Mouse (Mus musculus) embryonic facial prominence, embryonic 10.5 days (tissue): ENCODE data around the gene Olfr905. TPM values are rescaled to one million over a fixed set of nuclear protein-coding genes. Genes with fewer than 3 reads are reported as not detected.

ENCODE experiments used
- DNase-seq: peaks from one replicate; pipeline ENCODE4 v3.0.0-alpha.2; 2017; ENCODE audit warnings: low spot score
- H3K27ac ChIP-seq: fragments of 300-500 bp; sonication (generic); replicated peaks from 2 replicates; pipeline ENCODE4 v1.5.1; 2016; ENCODE audit warnings: mild to moderate bottlenecking
- H3K27me3 ChIP-seq: fragments of 300-500 bp; sonication (generic); replicated peaks from 2 replicates; pipeline ENCODE4 v1.6.1; 2016; ENCODE audit warnings: low read depth, mild to moderate bottlenecking; ENCODE audit not compliant: poor library complexity, severe bottlenecking
- H3K36me3 ChIP-seq: fragments of 300-500 bp; sonication (generic); replicated peaks from 2 replicates; pipeline ENCODE4 v1.6.1; 2016; ENCODE audit warnings: mild to moderate bottlenecking, moderate library complexity
- H3K4me1 ChIP-seq: fragments of 300-500 bp; sonication (generic); 2 replicates; pipeline ENCODE4 v1.6.1; 2016
- H3K4me3 ChIP-seq: fragments of 300-500 bp; sonication (generic); 2 replicates; pipeline ENCODE4 v1.5.1; 2016; ENCODE audit warnings: mild to moderate bottlenecking, moderate library complexity
- H3K9me3 ChIP-seq: fragments of 300-500 bp; sonication (generic); 2 replicates; pipeline ENCODE4 v1.6.1; 2016; ENCODE audit warnings: mild to moderate bottlenecking
- WGBS: fragments of 180-500 bp; shearing (Covaris S2); methylation state at CpG from one replicate; pipeline ENCODE4 v1.1.7; 2016; 5-methylcytosine and 5-hydroxymethylcytosine counted together
- polyA plus RNA-seq: library from polyadenylated mRNA; unstranded; fragments of >200 nt; fragmentation: Nextera tagmentation; extraction: Ambion mirVana; gene quantifications from 2 replicates; pipeline ENCODE4 v1.2.1, GENCODE M21; 2016

The Olfr905 gene
- not detected in 2 replicates for polyA plus RNA-seq

DNA sequence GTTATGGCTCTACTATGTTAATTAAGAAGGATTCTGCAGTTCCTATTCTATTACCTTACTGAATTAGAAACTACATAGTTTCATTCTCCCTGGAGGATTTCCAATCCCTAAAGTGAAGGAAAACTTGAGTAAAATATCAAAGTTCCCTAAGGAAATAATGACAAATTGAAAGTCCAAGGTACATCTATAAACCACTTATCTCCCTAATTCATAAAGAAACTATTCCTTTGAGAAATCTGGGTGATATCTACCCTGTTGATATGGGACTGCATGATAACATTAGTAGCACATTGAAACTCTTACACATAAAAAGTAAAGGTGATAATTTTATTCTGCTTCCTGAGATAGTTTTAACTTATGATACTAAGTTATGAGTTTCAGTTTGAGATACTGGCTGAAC lies at the start of gene Olfr905:
Olfr905 (plus strand) TSS at position 301 of the 400 bp plus-strand sequence.
- no peak for DNase-seq
- Histone ChIP-seq H3K27ac (no peak within 1 kb of the TSS), H3K9me3 (no peaks in the 10 kb centered on the region), H3K4me1 (no peaks in the 10 kb centered on the region), H3K4me3 (no peak within 1 kb of the TSS), H3K27me3 (no peaks in the 10 kb centered on the region), H3K36me3 (no peaks in the 10 kb centered on the region)

DNA sequence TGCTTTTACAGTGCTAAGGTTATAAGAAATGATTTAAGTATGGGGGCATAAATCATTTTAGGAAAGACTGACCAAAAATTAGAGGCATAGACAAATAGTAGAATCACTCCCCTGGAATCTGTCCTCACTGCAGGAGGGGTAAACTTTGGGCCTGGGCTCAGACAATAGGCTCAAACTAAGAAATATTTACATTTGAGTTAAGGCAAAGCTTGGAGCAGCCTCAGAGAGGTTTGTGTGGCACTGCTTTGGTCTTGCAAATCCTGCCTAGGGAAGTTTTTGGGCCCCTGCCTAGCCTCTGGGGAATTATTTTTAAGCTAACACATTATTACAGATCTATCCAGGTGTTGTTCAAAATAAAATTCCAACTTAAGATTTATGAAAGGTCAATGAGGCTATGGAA lies 47.1 kb upstream of the Olfr905 start:
- H3K27me3 ChIP-seq = no peaks in the 10 kb centered on the region
- no peak overlapping the region for H3K4me3 ChIP-seq
- no peak overlapping the region for H3K27ac ChIP-seq
- H3K36me3 ChIP-seq = no peaks in the 10 kb centered on the region
- no peak for DNase-seq
- H3K9me3 ChIP-seq = no peaks in the 10 kb centered on the region
- no peaks in the 10 kb centered on the region for H3K4me1 ChIP-seq

DNA sequence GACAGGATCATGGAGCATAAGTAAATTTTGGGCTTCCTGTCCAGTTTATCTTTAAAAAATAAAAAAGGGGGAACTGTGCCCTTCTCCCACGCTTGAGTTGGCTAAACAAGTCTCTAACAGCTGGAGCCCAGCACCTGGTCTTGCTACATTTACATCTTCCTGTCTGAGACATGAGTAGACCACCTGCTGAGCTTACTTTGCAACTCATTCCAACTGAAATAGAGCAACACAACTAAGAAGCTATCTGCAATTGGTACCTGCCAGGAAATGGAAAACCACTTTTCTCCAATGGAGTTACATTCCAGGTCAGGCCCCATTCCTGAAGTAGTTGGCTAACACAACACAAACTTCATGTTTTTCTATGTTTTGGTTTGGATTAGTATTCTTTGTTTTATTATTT lies 43.9 kb upstream of the Olfr905 start:
- no peaks in the 10 kb centered on the region for H3K4me1 ChIP-seq
- WGBS = 56% methylated on average over 1 of the region's 1 CpGs
- H3K27me3 ChIP-seq = no peaks in the 10 kb centered on the region

GRCm38 (mm10) chr9:38429155-38429554 lies 41.8 kb upstream of the Olfr905 start, which contains the start of gene Olfr901:
Gene Olfr901, plus strand, starts transcription at chr9:38429455.
- no peaks in the 10 kb centered on the region for H3K4me1 ChIP-seq
- H3K27me3 ChIP-seq = no peaks in the 10 kb centered on the region
- no peak within 1 kb of the TSS for H3K4me3 ChIP-seq
- H3K27ac ChIP-seq = no peak within 1 kb of the TSS
- no peaks in the 10 kb centered on the region for H3K36me3 ChIP-seq
- whole genome bisulfite sequencing = 86% methylated on average over 1 of the region's 1 CpGs
- no peaks in the 10 kb centered on the region for H3K9me3 ChIP-seq
- DNase-seq = no peak

More for the DNA sequence above, 43.9 kb upstream of the Olfr905 start:
- H3K4me3 ChIP-seq = no peak overlapping the region
- H3K36me3 ChIP-seq = no peaks in the 10 kb centered on the region
- no peak for DNase-seq
- no peak overlapping the region for H3K27ac ChIP-seq
- H3K9me3 ChIP-seq = no peaks in the 10 kb centered on the region

- Histone ChIP-seq H3K9me3 (no peaks in the 10 kb centered on the region), H3K36me3 (no peaks in the 10 kb centered on the region), H3K27ac (no peak within 1 kb of the TSS), H3K4me3 (no peak within 1 kb of the TSS), H3K4me1 (no peaks in the 10 kb centered on the region), H3K27me3 (no peaks in the 10 kb centered on the region)
- no peak for DNase-seq
- 87% methylated on average over 5 of the region's 5 CpGs for WGBS
These were observed 23.6 kb upstream of the Olfr905 start, which contains the start of gene Olfr902 for GRCm38 (mm10) chr9:38447352-38447751. Gene Olfr902, plus strand, starts transcription at chr9:38447652.

DNA sequence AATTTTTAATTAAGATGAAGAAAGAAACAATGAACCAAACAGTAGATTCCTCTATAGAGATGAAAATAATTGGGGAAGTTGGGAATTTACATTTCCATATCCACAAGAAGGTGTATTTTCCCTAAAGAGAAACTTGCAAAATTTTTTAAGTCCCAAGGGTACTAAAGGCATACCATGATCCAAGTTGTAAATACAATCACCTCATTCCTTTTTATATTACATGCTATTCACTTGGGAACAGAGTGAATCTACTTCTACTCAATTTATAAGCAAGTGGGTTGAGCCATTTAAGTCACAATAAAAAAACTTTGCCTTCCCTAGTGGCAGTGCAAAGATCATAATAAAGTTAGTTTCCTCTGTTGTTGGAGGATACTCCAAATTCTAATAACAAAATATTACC lies 8.1 kb upstream of the Olfr905 start, which contains the start of gene Olfr904:
Olfr904 (plus strand) TSS at position 301 of the 400 bp plus-strand sequence.
- Histone ChIP-seq H3K27ac (no peak within 1 kb of the TSS), H3K36me3 (no peaks in the 10 kb centered on the region), H3K27me3 (no peaks in the 10 kb centered on the region), H3K9me3 (no peaks in the 10 kb centered on the region), H3K4me1 (no peaks in the 10 kb centered on the region), H3K4me3 (no peak within 1 kb of the TSS)
- DNase-seq = no peak

DNA sequence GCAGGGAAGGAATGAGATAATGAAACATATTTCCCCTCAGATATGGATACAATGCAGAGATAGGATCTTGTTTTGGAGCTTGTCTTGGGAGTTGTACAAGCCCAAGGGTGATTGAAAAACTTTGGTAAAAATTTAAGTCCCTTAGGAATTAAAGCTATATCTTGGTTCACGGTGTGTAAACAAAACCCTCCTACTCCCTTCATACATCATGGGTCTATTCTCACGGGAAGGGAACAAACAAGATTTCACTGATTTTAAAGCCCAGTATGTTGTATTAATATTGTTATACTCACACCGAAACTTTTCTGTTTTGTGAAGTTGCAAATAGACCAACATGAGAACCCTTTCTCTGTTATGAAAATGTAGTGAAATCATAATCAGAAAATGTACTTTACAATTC lies 15.9 kb downstream of the Olfr905 start, which contains the start of gene Olfr906:
Olfr906 (plus strand) TSS at position 301 of the 400 bp plus-strand sequence.
- no peaks in the 10 kb centered on the region for H3K36me3 ChIP-seq
- WGBS = 89% methylated on average over 3 of the region's 3 CpGs
- no peak within 1 kb of the TSS for H3K27ac ChIP-seq
- H3K9me3 ChIP-seq = no peaks in the 10 kb centered on the region
- H3K4me1 ChIP-seq = no peaks in the 10 kb centered on the region
- no peak within 1 kb of the TSS for H3K4me3 ChIP-seq
- DNase-seq = no peak
- no peaks in the 10 kb centered on the region for H3K27me3 ChIP-seq

DNA sequence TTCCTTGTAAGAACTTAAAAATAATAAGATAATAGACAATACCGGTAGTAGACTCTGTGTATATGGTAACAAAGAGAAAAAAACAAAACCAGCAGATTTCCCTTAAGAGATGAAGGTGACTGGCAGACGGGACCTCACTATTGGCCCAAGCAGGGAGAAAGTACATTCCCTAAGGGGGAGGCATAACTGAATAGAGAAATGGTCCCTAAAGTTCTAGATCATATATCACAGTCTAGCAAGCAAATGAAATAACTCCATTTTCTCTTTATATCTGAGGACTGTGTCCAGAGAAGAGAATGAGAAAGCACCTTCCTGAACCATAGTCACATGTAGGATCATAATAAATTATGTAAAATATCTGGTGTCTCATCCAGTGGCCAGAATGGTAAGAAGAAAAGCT lies 24.6 kb downstream of the Olfr905 start, which contains the start of gene Olfr907:
Olfr907 (plus strand) TSS at position 301 of the 400 bp plus-strand sequence.
- H3K4me1 ChIP-seq = no peaks in the 10 kb centered on the region
- DNase-seq = no peak
- H3K27ac ChIP-seq = no peak within 1 kb of the TSS
- WGBS = 82% methylated on average over 2 of the region's 2 CpGs
- H3K27me3 ChIP-seq = no peaks in the 10 kb centered on the region
- H3K4me3 ChIP-seq = no peak within 1 kb of the TSS
- H3K9me3 ChIP-seq = no peaks in the 10 kb centered on the region
- H3K36me3 ChIP-seq = no peaks in the 10 kb centered on the region

GRCm38 (mm10) chr9:38512353-38512752 lies 41.4 kb downstream of the Olfr905 start:
- WGBS = 88% methylated on average over 2 of the region's 2 CpGs
- H3K9me3 ChIP-seq = no peaks in the 10 kb centered on the region
- no peaks in the 10 kb centered on the region for H3K27me3 ChIP-seq

GRCm38 (mm10) chr9:38521280-38521679 lies 50.4 kb downstream of the Olfr905 start, which contains the start of gene Olfr911-ps1:
Gene Olfr911-ps1, plus strand, starts transcription at chr9:38521580.
- H3K9me3 ChIP-seq = no peaks in the 10 kb centered on the region
- H3K4me3 ChIP-seq = no peak within 1 kb of the TSS
- H3K27me3 ChIP-seq = no peaks in the 10 kb centered on the region
- no peaks in the 10 kb centered on the region for H3K36me3 ChIP-seq
- H3K27ac ChIP-seq = no peak within 1 kb of the TSS
- no peaks in the 10 kb centered on the region for H3K4me1 ChIP-seq
- DNase-seq = no peak
- 78% methylated on average over 1 of the region's 1 CpGs for WGBS

More at GRCm38 (mm10) chr9:38512353-38512752, 41.4 kb downstream of the Olfr905 start:
- Histone ChIP-seq H3K27ac (no peak overlapping the region), H3K4me1 (no peaks in the 10 kb centered on the region), H3K4me3 (no peak overlapping the region), H3K36me3 (no peaks in the 10 kb centered on the region)
- DNase-seq = no peak

Other genes with a start within 250 kb of the Olfr905 start
- gene Olfr143, start 218.3 kb upstream of the Olfr905 start, polyA plus RNA-seq = not detected in 2 replicates
- not detected in 2 replicates for gene Olfr895, start 203.3 kb upstream of the Olfr905 start, polyA plus RNA-seq
- gene Olfr896-ps1, start 180.0 kb upstream of the Olfr905 start, polyA plus RNA-seq = not detected in 2 replicates
- not detected in 2 replicates for gene Olfr25, start 142.0 kb upstream of the Olfr905 start, polyA plus RNA-seq
- gene Olfr898, start 122.7 kb upstream of the Olfr905 start, polyA plus RNA-seq = not detected in 2 replicates
- gene Olfr250, start 104.2 kb upstream of the Olfr905 start, polyA plus RNA-seq = not detected in 2 replicates
- gene Olfr251, start 94.0 kb upstream of the Olfr905 start, polyA plus RNA-seq = not detected in 2 replicates
- not detected in 2 replicates for gene Olfr147, start 69.4 kb upstream of the Olfr905 start, polyA plus RNA-seq
- gene Olfr901, start 41.7 kb upstream of the Olfr905 start, polyA plus RNA-seq = not detected in 2 replicates
- gene Olfr902, start 23.5 kb upstream of the Olfr905 start, polyA plus RNA-seq = not detected in 2 replicates
- not detected in 2 replicates for gene Olfr904, start 8.0 kb upstream of the Olfr905 start, polyA plus RNA-seq
- not detected in 2 replicates for gene Olfr906, start 16.0 kb downstream of the Olfr905 start, polyA plus RNA-seq
- not detected in 2 replicates for gene Olfr907, start 24.7 kb downstream of the Olfr905 start, polyA plus RNA-seq
- not detected in 2 replicates for gene Olfr911-ps1, start 50.5 kb downstream of the Olfr905 start, polyA plus RNA-seq
- gene Olfr910, start 66.7 kb downstream of the Olfr905 start, polyA plus RNA-seq = not detected in 2 replicates
- gene Olfr912, start 109.1 kb downstream of the Olfr905 start, polyA plus RNA-seq = not detected in 2 replicates
- gene Olfr913, start 121.7 kb downstream of the Olfr905 start, polyA plus RNA-seq = not detected in 2 replicates
- gene Olfr914, start 134.0 kb downstream of the Olfr905 start, polyA plus RNA-seq = not detected in 2 replicates
- not detected in 2 replicates for gene Olfr916, start 188.8 kb downstream of the Olfr905 start, polyA plus RNA-seq
- gene Olfr917, start 194.7 kb downstream of the Olfr905 start, polyA plus RNA-seq = not detected in 2 replicates
- not detected in 2 replicates for gene Olfr918, start 203.5 kb downstream of the Olfr905 start, polyA plus RNA-seq
- not detected in 2 replicates for gene Olfr919, start 232.6 kb downstream of the Olfr905 start, polyA plus RNA-seq
- gene Vwa5a, start 247.2 kb downstream of the Olfr905 start, polyA plus RNA-seq = 7.0 and 9.2 TPM in 2 replicates